Mouse (Mus musculus) MEL (cell line): ENCODE measurements around the gene D630039A03Rik. TPM values are rescaled to one million over a fixed set of nuclear protein-coding genes. Genes with fewer than 3 reads are reported as not detected.
A peak's percentile ranks its signal among the peaks of the same experiment; 100 is the strongest.

Source experiments
- DNase-seq: peaks from one replicate; pipeline ENCODE4 v3.0.0; 2011; ENCODE audit warnings: low read depth, low spot score
- H3K27ac ChIP-seq: 2 replicates; pipeline ENCODE4 v1.5.1; 2012; ENCODE audit warnings: low read depth, mild to moderate bottlenecking, control low read depth, low read length, moderate library complexity; ENCODE audit not compliant: control insufficient read depth
- H3K27me3 ChIP-seq, 2 experiments: fragments of 150-350 bp in 1 of 2; sonication (generic) in 1 of 2; 2 replicates each; pipeline ENCODE4 v1.6.1; 2012; ENCODE audit warnings: low read length in 2 of 2, mild to moderate bottlenecking in 2 of 2, improper control_type of control experiment in 1 of 2, moderate library complexity in 1 of 2; ENCODE audit not compliant: insufficient read depth in 2 of 2, control insufficient read depth in 1 of 2
- H3K36me3 ChIP-seq, 2 experiments: 2 replicates each; pipeline ENCODE4 v1.6.1; 2012 to 2014; ENCODE audit warnings: low read length in 2 of 2, improper control_type of control experiment in 1 of 2, inconsistent platforms in 1 of 2, mild to moderate bottlenecking in 1 of 2; ENCODE audit not compliant: insufficient read depth in 2 of 2, control insufficient read depth in 1 of 2
- H3K4me1 ChIP-seq, 2 experiments: fragments of 150-350 bp in 1 of 2; sonication (generic) in 1 of 2; 2 replicates each; pipeline ENCODE4 v1.6.1; 2012; ENCODE audit warnings: low read length in 2 of 2, improper control_type of control experiment in 1 of 2, mild to moderate bottlenecking in 1 of 2; ENCODE audit not compliant: insufficient read depth in 2 of 2, control insufficient read depth in 1 of 2
- H3K4me3 ChIP-seq, 2 experiments: fragments of 150-350 bp in 1 of 2; sonication (generic) in 1 of 2; 2 replicates each; pipeline ENCODE4 v1.5.1; 2012; ENCODE audit warnings: low read depth in 2 of 2, low read length in 2 of 2, mild to moderate bottlenecking in 2 of 2, moderate library complexity in 2 of 2, control low read depth in 1 of 2, improper control_type of control experiment in 1 of 2; ENCODE audit not compliant: control insufficient read depth in 1 of 2, insufficient read depth in 1 of 2
- H3K79me2 ChIP-seq: 2 replicates; pipeline ENCODE4 v1.6.1; 2012; ENCODE audit warnings: mild to moderate bottlenecking, low read length, moderate library complexity; ENCODE audit not compliant: control insufficient read depth, poor library complexity, insufficient read depth
- H3K9ac ChIP-seq: 2 replicates; pipeline ENCODE4 v1.6.1; 2012; ENCODE audit warnings: low read depth, mild to moderate bottlenecking, control low read depth, low read length, moderate library complexity; ENCODE audit not compliant: control insufficient read depth, poor library complexity, severe bottlenecking
- H3K9me3 ChIP-seq: fragments of 150-350 bp; sonication (generic); replicated peaks from 2 replicates; pipeline ENCODE4 v1.6.1; 2012; ENCODE audit warnings: mild to moderate bottlenecking, low read length, improper control_type of control experiment, moderate library complexity; ENCODE audit not compliant: insufficient read depth
- BHLHE40 ChIP-seq: IDR thresholded peaks from 2 replicates; pipeline ENCODE4 v1.6.1; 2012; ENCODE audit warnings: low read depth, mild to moderate bottlenecking, inconsistent platforms, low read length, improper control_type of control experiment, borderline replicate concordance
- CHD1 ChIP-seq: IDR thresholded peaks from 2 replicates; pipeline ENCODE4 v1.6.1; 2012; ENCODE audit warnings: low read depth, mild to moderate bottlenecking, inconsistent platforms, low read length, improper control_type of control experiment
- CHD2 ChIP-seq: IDR thresholded peaks from 2 replicates; pipeline ENCODE4 v1.6.1; 2011; ENCODE audit warnings: low read length, improper control_type of control experiment
- CTCF ChIP-seq, 3 experiments: IDR thresholded peaks in 2 of 3; conservative IDR thresholded peaks in 1 of 3; 2 replicates each; pipeline ENCODE4 v1.5.1; 2011 to 2012; ENCODE audit warnings: low read length in 3 of 3, low read depth in 2 of 3, mild to moderate bottlenecking in 2 of 3, improper control_type of control experiment in 1 of 3, inconsistent platforms in 1 of 3, mixed read lengths in 1 of 3, moderate library complexity in 1 of 3; ENCODE audit not compliant: control insufficient read depth in 1 of 3, insufficient read depth in 1 of 3, poor library complexity in 1 of 3, severe bottlenecking in 1 of 3
- E2F4 ChIP-seq: IDR thresholded peaks from 2 replicates; pipeline ENCODE4 v1.6.1; 2011; ENCODE audit warnings: low read depth, low read length, improper control_type of control experiment, borderline replicate concordance
- EP300 ChIP-seq, 2 experiments: IDR thresholded peaks; 2 replicates each; pipeline ENCODE4 v1.6.1; 2011; ENCODE audit warnings: improper control_type of control experiment in 2 of 2, low read length in 2 of 2, low read depth in 1 of 2, mild to moderate bottlenecking in 1 of 2
- ETS1 ChIP-seq: IDR thresholded peaks from 2 replicates; pipeline ENCODE4 v1.6.1; 2012; ENCODE audit warnings: low read depth, mild to moderate bottlenecking, inconsistent platforms, low read length, improper control_type of control experiment, moderate library complexity
- GABPA ChIP-seq: IDR thresholded peaks from 2 replicates; pipeline ENCODE4 v1.6.1; 2012; ENCODE audit warnings: low read depth, mild to moderate bottlenecking, inconsistent platforms, low read length, improper control_type of control experiment, moderate library complexity
- GATA1 ChIP-seq: IDR thresholded peaks from 2 replicates; pipeline ENCODE4 v1.6.1; 2011; ENCODE audit warnings: low read depth, low read length, improper control_type of control experiment
- HCFC1 ChIP-seq: IDR thresholded peaks from 2 replicates; pipeline ENCODE4 v1.6.1; 2012; ENCODE audit warnings: low read depth, mild to moderate bottlenecking, inconsistent platforms, low read length, improper control_type of control experiment, moderate library complexity
- JUND ChIP-seq: IDR thresholded peaks from 2 replicates; pipeline ENCODE4 v1.6.1; 2011; ENCODE audit warnings: low read depth, mild to moderate bottlenecking, improper control_type of control experiment, low read length
- KAT2A ChIP-seq: conservative IDR thresholded peaks from 2 replicates; pipeline ENCODE4 v1.6.1; 2012; ENCODE audit warnings: low read depth, low read length, improper control_type of control experiment, inconsistent platforms
- MAX ChIP-seq: IDR thresholded peaks from 2 replicates; pipeline ENCODE4 v1.6.1; 2011; ENCODE audit warnings: low read length, improper control_type of control experiment
- MEF2A ChIP-seq: IDR thresholded peaks from 2 replicates; pipeline ENCODE4 v1.6.1; 2014; ENCODE audit warnings: low read depth, mild to moderate bottlenecking, inconsistent platforms, low read length, improper control_type of control experiment; ENCODE audit not compliant: poor library complexity, insufficient replicate concordance, severe bottlenecking; ENCODE audit errors: extremely low read depth
- MXI1 ChIP-seq: IDR thresholded peaks from 2 replicates; pipeline ENCODE4 v1.6.1; 2011; ENCODE audit warnings: mild to moderate bottlenecking, low read depth, low read length, improper control_type of control experiment
- MYB ChIP-seq: IDR thresholded peaks from 2 replicates; pipeline ENCODE4 v1.6.1; 2011; ENCODE audit warnings: mild to moderate bottlenecking, low read depth, low read length, improper control_type of control experiment
- MYC ChIP-seq: IDR thresholded peaks from 2 replicates; pipeline ENCODE4 v1.6.1; 2011; ENCODE audit warnings: low read depth, mild to moderate bottlenecking, low read length, improper control_type of control experiment, moderate library complexity
- NELFE ChIP-seq: IDR thresholded peaks from 2 replicates; pipeline ENCODE4 v1.6.1; 2011; ENCODE audit warnings: low read depth, low read length, improper control_type of control experiment
- NRF1 ChIP-seq: IDR thresholded peaks from 2 replicates; pipeline ENCODE4 v1.6.1; 2014; ENCODE audit warnings: low read depth, mild to moderate bottlenecking, inconsistent platforms, low read length, improper control_type of control experiment, moderate library complexity; ENCODE audit not compliant: poor library complexity, insufficient read depth, severe bottlenecking
- POLR2A ChIP-seq, 2 experiments: IDR thresholded peaks; 2 replicates each; pipeline ENCODE4 v1.6.1; 2011 to 2012; ENCODE audit warnings: low read length in 2 of 2, mild to moderate bottlenecking in 2 of 2, control low read depth in 1 of 2, improper control_type of control experiment in 1 of 2, low read depth in 1 of 2, moderate library complexity in 1 of 2; ENCODE audit not compliant: control insufficient read depth in 1 of 2, insufficient read depth in 1 of 2, poor library complexity in 1 of 2
- POLR2AphosphoS2 ChIP-seq: IDR thresholded peaks from 2 replicates; pipeline ENCODE4 v1.6.1; 2011; ENCODE audit warnings: low read length, improper control_type of control experiment
- POLR2AphosphoS5 ChIP-seq: IDR thresholded peaks from 2 replicates; pipeline ENCODE4 v1.6.1; 2012; ENCODE audit warnings: low read depth, borderline replicate concordance, mild to moderate bottlenecking, inconsistent platforms, low read length, moderate library complexity, mixed read lengths
- RAD21 ChIP-seq: IDR thresholded peaks from 2 replicates; pipeline ENCODE4 v1.6.1; 2011; ENCODE audit warnings: mild to moderate bottlenecking, low read depth, low read length, improper control_type of control experiment
- RCOR1 ChIP-seq: IDR thresholded peaks from 2 replicates; pipeline ENCODE4 v1.6.1; 2012; ENCODE audit warnings: low read depth, mild to moderate bottlenecking, inconsistent platforms, low read length, improper control_type of control experiment
- SIN3A ChIP-seq: IDR thresholded peaks from 2 replicates; pipeline ENCODE4 v1.6.1; 2012; ENCODE audit warnings: low read length, improper control_type of control experiment, inconsistent platforms
- SMC3 ChIP-seq: IDR thresholded peaks from 2 replicates; pipeline ENCODE4 v1.6.1; 2011; ENCODE audit warnings: low read depth, low read length, improper control_type of control experiment
- TBP ChIP-seq: IDR thresholded peaks from 2 replicates; pipeline ENCODE4 v1.8.0; 2011; ENCODE audit warnings: low read depth, low read length, improper control_type of control experiment
- TCF12 ChIP-seq: IDR thresholded peaks from 2 replicates; pipeline ENCODE4 v1.6.1; 2014; ENCODE audit warnings: low read depth, mild to moderate bottlenecking, inconsistent platforms, low read length, improper control_type of control experiment, moderate library complexity
- UBTF ChIP-seq: IDR thresholded peaks from 2 replicates; pipeline ENCODE4 v1.6.1; 2012; ENCODE audit warnings: low read depth, mild to moderate bottlenecking, inconsistent platforms, low read length, improper control_type of control experiment, moderate library complexity, borderline replicate concordance; ENCODE audit not compliant: insufficient read depth
- USF1 ChIP-seq: IDR thresholded peaks from 2 replicates; pipeline ENCODE4 v1.6.1; 2014; ENCODE audit warnings: low read depth, mild to moderate bottlenecking, inconsistent platforms, low read length, improper control_type of control experiment, moderate library complexity
- USF2 ChIP-seq, 2 experiments: IDR thresholded peaks; 2 replicates each; pipeline ENCODE4 v1.6.1; 2011 to 2012; ENCODE audit warnings: improper control_type of control experiment in 2 of 2, low read length in 2 of 2, borderline replicate concordance in 1 of 2, inconsistent platforms in 1 of 2, low read depth in 1 of 2, mild to moderate bottlenecking in 1 of 2; ENCODE audit not compliant: insufficient read depth in 1 of 2
- ZC3H11A ChIP-seq: IDR thresholded peaks from 2 replicates; pipeline ENCODE4 v1.6.1; 2012; ENCODE audit warnings: low read depth, mild to moderate bottlenecking, inconsistent platforms, low read length, improper control_type of control experiment
- ZKSCAN1 ChIP-seq: IDR thresholded peaks from 2 replicates; pipeline ENCODE4 v1.6.1; 2012; ENCODE audit warnings: low read depth, mild to moderate bottlenecking, inconsistent platforms, low read length, improper control_type of control experiment, moderate library complexity
- ZMIZ1 ChIP-seq: IDR thresholded peaks from 2 replicates; pipeline ENCODE4 v1.6.1; 2012; ENCODE audit warnings: low read depth, mild to moderate bottlenecking, inconsistent platforms, low read length, improper control_type of control experiment, moderate library complexity
- ZNF384 ChIP-seq: IDR thresholded peaks from 2 replicates; pipeline ENCODE4 v1.6.1; 2012; ENCODE audit warnings: low read depth, mild to moderate bottlenecking, inconsistent platforms, low read length, improper control_type of control experiment
- polyA plus RNA-seq, 2 experiments: library from polyadenylated mRNA; stranded (reverse) in 1 of 2; unstranded in 1 of 2; fragments of >175 nt in 1 of 2; fragments of >200 nt in 1 of 2; gene quantifications; 2 replicates each; pipeline versions ENCODE4 v1.2.1 to v1.2.4; 2012; ENCODE audit warnings: low replicate concordance in 2 of 2, low read depth in 1 of 2; ENCODE audit not compliant: insufficient read length in 2 of 2, insufficient read depth in 1 of 2, missing spikeins in 1 of 2
- total RNA-seq: library from RNA; depleted of rRNA; stranded (reverse); fragments of 300-350 nt; gene quantifications from 2 replicates; pipeline ENCODE4 v1.2.3, GENCODE M21; 2012

The D630039A03Rik gene
- total and polyA plus RNA-seq, 3 experiments: not detected

DNA sequence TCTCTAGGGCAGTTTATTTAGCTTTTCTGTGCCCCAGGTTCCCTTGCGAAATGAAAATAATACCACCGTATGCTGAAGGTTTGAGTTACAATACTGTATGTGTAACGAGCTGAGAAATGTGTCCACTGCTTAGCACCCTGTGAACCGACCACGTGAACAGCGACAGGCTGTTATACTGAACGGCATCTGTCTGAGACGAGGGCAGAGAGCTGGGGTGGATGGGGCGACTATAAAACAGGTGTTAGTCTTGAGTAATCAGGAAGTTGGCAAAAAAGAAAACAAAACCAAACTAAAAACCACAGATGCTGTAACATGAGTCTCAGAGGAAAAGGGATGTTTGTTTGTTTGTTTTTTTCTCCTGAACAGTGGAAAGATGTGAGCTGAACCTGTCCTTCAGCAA lies 42.0 kb upstream of the D630039A03Rik start:
- Histone ChIP-seq H3K4me3 (peak overlapping the region; percentile 62 to 77), H3K27me3 (no peaks in the 10 kb centered on the region), H3K79me2 (peaks cover 30% of the 10 kb centered on the region), H3K9ac (peak overlapping the region; percentile 88), H3K4me1 (peaks cover 0 to 15% of the 10 kb centered on the region in 2 experiments), H3K27ac (peak overlapping the region; percentile 98), H3K36me3 (peaks cover under 1 to 10% of the 10 kb centered on the region in 2 experiments; a peak in 2 of 4 replicates), H3K9me3 (no peaks in the 10 kb centered on the region)
- TF ChIP-seq ZMIZ1: no peak
- TF ChIP-seq TCF12: no peak
- TF ChIP-seq JUND: no peak
- TF ChIP-seq KAT2A: no peak
- no peak for TF ChIP-seq RCOR1
- 0 out of 2 replicates have a peak, but pooled peaks have one; percentile 32 for TF ChIP-seq HCFC1
- 0 out of 4 replicates have a peak, but pooled peaks of 1 of the 2 experiments have one; percentile 4 for TF ChIP-seq EP300 (IDR thresholded peaks at IDR 0.05; ENCODE audit: low read depth in 1 of 2, low read length in 2 of 2)
- no peak for TF ChIP-seq NRF1
- peak; percentile 82 for TF ChIP-seq MXI1
- TF ChIP-seq MYB: no peak
- peak; percentile 55 for TF ChIP-seq TBP
- TF ChIP-seq GABPA: no peak
- TF ChIP-seq UBTF: no peak
- TF ChIP-seq ZC3H11A: no peak
- TF ChIP-seq CHD2: no peak
- TF ChIP-seq ETS1: peak; percentile 55
- TF ChIP-seq CHD1: no peak
- peak; percentile 87 for TF ChIP-seq MAX
- TF ChIP-seq BHLHE40: no peak
- no peak for TF ChIP-seq GATA1
- 0 out of 4 replicates have a peak, but pooled peaks of 1 of the 2 experiments have one; percentile 11 for TF ChIP-seq USF2 (IDR thresholded peaks at IDR 0.05; ENCODE audit: borderline replicate concordance in 1 of 2, insufficient read depth in 1 of 2, low read depth in 1 of 2, low read length in 2 of 2)
- TF ChIP-seq RAD21: no peak
- no peak for TF ChIP-seq POLR2AphosphoS5
- TF ChIP-seq MYC: no peak; the same call in 1 of the 2 replicates
- TF ChIP-seq CTCF (IDR thresholded peaks at IDR 0.05 in 2 of 3, conservative IDR thresholded peaks at IDR 0.05 in 1 of 3; ENCODE audit: control insufficient read depth in 1 of 3, insufficient read depth in 1 of 3, low read depth in 2 of 3, low read length in 3 of 3, poor library complexity in 1 of 3, severe bottlenecking in 1 of 3): no peak
- TF ChIP-seq E2F4: no peak
- no peak for TF ChIP-seq NELFE
- TF ChIP-seq ZNF384: no peak
- peak; percentile 59 for TF ChIP-seq SIN3A
- no peak for TF ChIP-seq MEF2A
- TF ChIP-seq SMC3: no peak
- no peak; the same call in 1 of the 2 replicates for TF ChIP-seq POLR2AphosphoS2
- no peak for TF ChIP-seq ZKSCAN1
- peak in 1 of 2 experiments; percentile 47; a peak in 1 of 4 replicates for TF ChIP-seq POLR2A (IDR thresholded peaks at IDR 0.05; ENCODE audit: control insufficient read depth in 1 of 2, insufficient read depth in 1 of 2, low read depth in 1 of 2, low read length in 2 of 2, poor library complexity in 1 of 2)
- TF ChIP-seq USF1: peak; percentile 84
- peak; percentile 81 for DNase-seq
